Mouse (Mus musculus) kidney, embryonic 16.5 days (tissue): ENCODE measurements at regions not wholly inside any gene's neighbourhood (a gene's known extent, or its start where the extent isn't known, plus 50 kb on each side); places are given as distances from the start of the nearest gene placed in this dataset.
A peak's percentile ranks its signal among the peaks of the same experiment; 100 is the strongest.

Experiments
- ATAC-seq: fragments of 200-750 bp; cut with Nextera tagmentation; 2 replicates; pipeline ENCODE4 v1.8.0; 2017; ENCODE audit warnings: moderate TSS enrichment; ENCODE audit not compliant: low FRiP score, low TSS enrichment
- H3K27ac ChIP-seq: fragments of 300-500 bp; sonication (generic); 2 replicates; pipeline ENCODE4 v1.5.1; 2014; ENCODE audit warnings: low read length
- H3K27me3 ChIP-seq: fragments of 300-500 bp; sonication (generic); 2 replicates; pipeline ENCODE4 v1.6.1; 2014; ENCODE audit warnings: low read length, control low read depth, mixed read lengths; ENCODE audit not compliant: insufficient read depth
- H3K36me3 ChIP-seq: fragments of 300-500 bp; sonication (generic); 2 replicates; pipeline ENCODE4 v1.6.1; 2014; ENCODE audit warnings: low read length, control low read depth, mixed read lengths; ENCODE audit not compliant: insufficient read depth
- H3K4me1 ChIP-seq: fragments of 300-500 bp; sonication (generic); 2 replicates; pipeline ENCODE4 v1.6.1; 2014; ENCODE audit warnings: low read length, control low read depth, mixed read lengths; ENCODE audit not compliant: insufficient read depth
- H3K4me2 ChIP-seq: fragments of 300-500 bp; sonication (generic); replicated peaks from 2 replicates; pipeline ENCODE4 v1.6.1; 2014; ENCODE audit warnings: low read depth, low read length
- H3K4me3 ChIP-seq: fragments of 300-500 bp; sonication (generic); 2 replicates; pipeline ENCODE4 v1.5.1; 2014; ENCODE audit warnings: mild to moderate bottlenecking, low read length
- H3K9ac ChIP-seq: fragments of 300-500 bp; sonication (generic); replicated peaks from 2 replicates; pipeline ENCODE4 v1.6.1; 2014; ENCODE audit warnings: low read length
- H3K9me3 ChIP-seq: fragments of 300-500 bp; sonication (generic); 2 replicates; pipeline ENCODE4 v1.6.1; 2016; ENCODE audit warnings: low read length, control low read depth
- WGBS: fragments of 180-500 bp; shearing (Covaris S2); extraction: QIAGEN DNeasy Blood & Tissue Kit; methylation state at CpG from one replicate; pipeline ENCODE4 v1.1.7; 2014; 5-methylcytosine and 5-hydroxymethylcytosine counted together

- Histone ChIP-seq H3K27ac (no peak overlapping the region), H3K4me1 (no peaks in the 10 kb centered on the region), H3K4me3 (no peak overlapping the region), H3K36me3 (no peaks in the 10 kb centered on the region), H3K4me2 (no peak overlapping the region), H3K9me3 (no peaks in the 10 kb centered on the region), H3K27me3 (no peaks in the 10 kb centered on the region), H3K9ac (no peak overlapping the region)
- WGBS: 81% methylated on average over 3 of the region's 3 CpGs
- no peak for ATAC-seq
These were observed 116.4 kb upstream of the Tet2 start for GRCm38 (mm10) chr3:133661303-133661702.

DNA sequence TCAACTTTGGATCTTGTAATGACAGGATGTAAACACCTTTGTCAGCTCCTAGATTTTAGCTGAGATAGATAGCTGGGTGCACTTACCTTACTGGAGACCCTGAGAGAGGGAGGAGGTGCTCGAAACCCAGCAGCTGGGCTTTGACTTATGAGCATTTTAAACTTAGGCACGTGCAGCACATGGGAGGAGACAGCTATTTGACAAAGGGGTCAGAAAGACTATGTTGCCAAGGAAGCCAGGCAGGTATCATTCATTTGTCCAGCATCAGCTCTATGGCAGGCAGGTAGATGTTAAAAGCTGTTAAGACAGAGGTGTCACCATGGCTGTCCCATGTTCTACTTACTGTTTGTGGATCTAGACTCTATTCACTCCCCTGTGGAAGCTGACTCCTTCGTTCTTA lies 120.0 kb upstream of the Tet2 start:
- Histone ChIP-seq H3K27me3 (no peaks in the 10 kb centered on the region), H3K9ac (no peak overlapping the region), H3K9me3 (no peaks in the 10 kb centered on the region), H3K4me3 (no peak overlapping the region), H3K36me3 (no peaks in the 10 kb centered on the region), H3K4me2 (no peak overlapping the region), H3K4me1 (no peaks in the 10 kb centered on the region), H3K27ac (no peak overlapping the region)
- 67% methylated on average over 3 of the region's 3 CpGs for WGBS
- ATAC-seq: no peak

GRCm38 (mm10) chr3:133665425-133666317 lies 120.7 kb upstream of the Tet2 start:
- Histone ChIP-seq H3K4me3 (no peak overlapping the region), H3K4me2 (no peak overlapping the region), H3K9ac (no peak overlapping the region), H3K27me3 (no peaks in the 10 kb centered on the region), H3K27ac (no peak overlapping the region), H3K9me3 (no peaks in the 10 kb centered on the region), H3K4me1 (no peaks in the 10 kb centered on the region), H3K36me3 (no peaks in the 10 kb centered on the region)
- no peak for ATAC-seq
- 87% methylated on average over 6 of the region's 6 CpGs for WGBS

- WGBS: 88% methylated on average over 10 of the region's 10 CpGs
- Histone ChIP-seq H3K4me3 (no peak overlapping the region), H3K4me2 (no peak overlapping the region), H3K27ac (no peak overlapping the region), H3K9me3 (no peaks in the 10 kb centered on the region), H3K36me3 (no peaks in the 10 kb centered on the region), H3K27me3 (no peaks in the 10 kb centered on the region), H3K9ac (no peak overlapping the region), H3K4me1 (no peaks in the 10 kb centered on the region)
- ATAC-seq: no peak
These were observed 128.0 kb upstream of the Tet2 start for GRCm38 (mm10) chr3:133672742-133673447.

- H3K27ac ChIP-seq: no peak overlapping the region
- no peak for ATAC-seq
- H3K9ac ChIP-seq: no peak overlapping the region
- H3K27me3 ChIP-seq: no peaks in the 10 kb centered on the region
- 84% methylated on average over 1 of the region's 1 CpGs for WGBS
- H3K9me3 ChIP-seq: no peaks in the 10 kb centered on the region
- no peak overlapping the region for H3K4me3 ChIP-seq
- no peaks in the 10 kb centered on the region for H3K36me3 ChIP-seq
- H3K4me2 ChIP-seq: no peak overlapping the region
- no peaks in the 10 kb centered on the region for H3K4me1 ChIP-seq
These were observed 133.0 kb upstream of the Tet2 start for GRCm38 (mm10) chr3:133677892-133678291.

- no peak overlapping the region for H3K4me3 ChIP-seq
- H3K9me3 ChIP-seq: no peaks in the 10 kb centered on the region
- H3K36me3 ChIP-seq: no peaks in the 10 kb centered on the region
- WGBS: 93% methylated on average over 1 of the region's 1 CpGs
- ATAC-seq: no peak
- no peaks in the 10 kb centered on the region for H3K4me1 ChIP-seq
- no peak overlapping the region for H3K9ac ChIP-seq
- no peak overlapping the region for H3K27ac ChIP-seq
- no peak overlapping the region for H3K4me2 ChIP-seq
- H3K27me3 ChIP-seq: no peaks in the 10 kb centered on the region
These were observed 135.0 kb upstream of the Tet2 start for GRCm38 (mm10) chr3:133679891-133680290.

DNA sequence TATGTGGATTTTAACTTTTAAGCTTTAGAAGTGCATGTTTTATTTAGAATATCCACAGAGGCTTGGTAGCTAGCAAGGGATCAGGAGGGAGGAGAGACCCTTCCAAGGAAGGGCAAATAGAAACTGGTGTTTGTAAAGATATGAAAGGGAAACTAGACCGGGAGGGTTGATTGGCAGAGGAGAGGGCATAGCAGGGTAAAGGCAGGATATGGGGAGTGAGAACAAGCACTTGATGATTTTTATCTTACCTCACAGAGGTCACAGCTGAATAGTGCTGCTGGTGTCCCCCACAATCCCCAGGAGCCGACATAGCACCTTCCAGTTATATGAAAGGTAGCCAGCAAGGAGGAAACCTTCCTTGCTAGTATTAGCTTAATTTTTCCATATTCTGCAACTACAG lies 135.4 kb upstream of the Tet2 start:
- no peaks in the 10 kb centered on the region for H3K36me3 ChIP-seq
- ATAC-seq: no peak
- WGBS: 70% methylated on average over 2 of the region's 2 CpGs

DNA sequence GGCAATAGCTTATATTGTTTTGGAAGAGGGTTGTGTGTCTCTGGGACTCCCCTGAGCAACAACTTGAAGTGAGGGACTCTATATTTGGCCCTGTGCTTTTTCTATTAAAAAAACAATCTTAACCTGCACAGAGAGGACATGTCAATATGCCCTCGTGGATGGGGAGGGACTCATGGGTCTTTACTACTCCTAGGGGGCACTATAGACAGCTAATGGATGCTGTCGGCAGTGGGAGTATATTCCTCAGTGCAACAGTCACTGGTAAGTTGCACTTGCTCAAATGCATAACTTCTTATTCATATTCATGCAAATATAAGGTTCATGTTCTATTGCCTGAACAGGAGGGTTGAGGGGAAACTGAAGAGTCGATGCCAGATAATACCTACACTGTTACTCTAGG lies 135.9 kb upstream of the Tet2 start:
- Histone ChIP-seq H3K9ac (no peak overlapping the region), H3K4me2 (no peak overlapping the region), H3K4me3 (no peak overlapping the region), H3K4me1 (no peaks in the 10 kb centered on the region), H3K27me3 (no peaks in the 10 kb centered on the region), H3K9me3 (no peaks in the 10 kb centered on the region), H3K27ac (no peak overlapping the region), H3K36me3 (no peaks in the 10 kb centered on the region)
- WGBS: 80% methylated on average over 3 of the region's 3 CpGs
- no peak for ATAC-seq

More for the DNA sequence above, 135.4 kb upstream of the Tet2 start:
- Histone ChIP-seq H3K4me1 (no peaks in the 10 kb centered on the region), H3K27me3 (no peaks in the 10 kb centered on the region), H3K4me3 (no peak overlapping the region), H3K9me3 (no peaks in the 10 kb centered on the region), H3K9ac (no peak overlapping the region), H3K27ac (no peak overlapping the region), H3K4me2 (no peak overlapping the region)

DNA sequence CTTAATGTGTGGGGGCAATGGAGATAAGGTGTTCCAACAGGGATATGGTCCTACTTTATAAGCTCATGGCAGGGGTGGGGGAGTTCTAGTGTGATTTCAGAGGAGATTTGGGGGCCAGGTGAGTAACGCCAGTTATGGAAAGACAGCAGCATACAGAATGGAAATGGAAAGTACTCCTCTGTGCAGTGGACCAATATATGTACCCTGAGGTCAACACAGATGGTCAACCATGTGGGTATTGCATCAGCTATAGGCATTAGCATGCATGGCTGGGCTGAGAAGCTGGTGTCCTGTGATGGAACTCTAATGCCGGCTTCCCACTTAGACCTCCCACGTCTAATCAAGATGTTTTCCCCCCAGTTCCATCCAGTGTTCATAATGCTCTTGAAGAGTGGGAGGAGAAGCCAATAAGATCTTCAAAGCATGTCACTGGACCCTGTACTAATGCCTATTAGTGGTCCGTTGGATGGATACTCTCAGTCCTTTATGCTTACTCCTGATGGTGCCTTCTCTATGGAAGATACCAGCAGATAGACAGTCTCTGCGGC lies 139.3 kb upstream of the Tet2 start:
- no peaks in the 10 kb centered on the region for H3K9me3 ChIP-seq
- H3K4me3 ChIP-seq: no peak overlapping the region
- ATAC-seq: 0 out of 2 replicates have a peak, but pooled peaks have one; percentile 39
- H3K27ac ChIP-seq: no peak overlapping the region
- no peaks in the 10 kb centered on the region for H3K27me3 ChIP-seq
- no peak overlapping the region for H3K4me2 ChIP-seq
- no peak overlapping the region for H3K9ac ChIP-seq
- 70% methylated on average over 5 of the region's 5 CpGs for WGBS
- no peaks in the 10 kb centered on the region for H3K4me1 ChIP-seq
- H3K36me3 ChIP-seq: no peaks in the 10 kb centered on the region

DNA sequence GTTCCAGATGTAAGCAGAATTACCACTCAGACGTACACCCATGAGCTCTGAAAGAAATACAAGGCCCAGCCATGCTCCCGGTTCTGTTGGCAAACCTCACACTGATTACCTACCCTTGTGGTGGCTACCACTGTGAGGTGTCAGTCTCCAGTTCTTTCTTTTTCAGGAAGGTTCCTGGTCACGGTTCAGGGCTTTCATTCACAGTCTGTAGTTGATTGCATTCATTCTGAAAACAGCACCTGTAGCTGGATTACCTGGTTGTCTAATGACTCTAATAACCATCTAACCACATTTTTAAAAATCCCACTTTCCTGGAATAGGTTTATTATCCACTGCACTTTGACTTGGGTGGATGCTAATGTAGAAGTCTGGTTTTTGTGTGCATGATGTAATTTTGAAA lies 139.8 kb upstream of the Tet2 start:
- Histone ChIP-seq H3K27me3 (no peaks in the 10 kb centered on the region), H3K4me3 (no peak overlapping the region), H3K9ac (no peak overlapping the region), H3K4me1 (no peaks in the 10 kb centered on the region), H3K27ac (no peak overlapping the region), H3K4me2 (no peak overlapping the region), H3K9me3 (no peaks in the 10 kb centered on the region), H3K36me3 (no peaks in the 10 kb centered on the region)
- ATAC-seq: no peak
- WGBS: 71% methylated on average over 3 of the region's 3 CpGs
